Mouse (Mus musculus): ENCODE measurements around the gene Gpatch8. TPM values are rescaled to one million over a fixed set of nuclear protein-coding genes. Genes with fewer than 3 reads are reported as not detected.

The Gpatch8 gene
- polyA plus RNA-seq, 1 experiment, result 11.5 TPM

GRCm38 (mm10) chr11:102486733-102487386, 69.3 kb downstream of the Gpatch8 start:
- no peak for TF ChIP-seq GATA1 (IDR thresholded peaks at IDR 0.05; ENCODE audit: low read length)

GRCm38 (mm10) chr11:102481779-102482178, 74.4 kb downstream of the Gpatch8 start:
- TF ChIP-seq GATA1 (IDR thresholded peaks at IDR 0.05; ENCODE audit: low read length), result no peak

GRCm38 (mm10) chr11:102480897-102481296, 75.3 kb downstream of the Gpatch8 start:
- no peak for TF ChIP-seq GATA1 (IDR thresholded peaks at IDR 0.05; ENCODE audit: low read length)

GRCm38 (mm10) chr11:102480111-102480510, 76.1 kb downstream of the Gpatch8 start:
- no peak for TF ChIP-seq GATA1 (IDR thresholded peaks at IDR 0.05; ENCODE audit: low read length)

- no peak for TF ChIP-seq GATA1 (IDR thresholded peaks at IDR 0.05; ENCODE audit: low read length)
Measured at GRCm38 (mm10) chr11:102479581-102479980, 76.6 kb downstream of the Gpatch8 start.

- no peak for TF ChIP-seq GATA1 (IDR thresholded peaks at IDR 0.05; ENCODE audit: low read length)
Measured at GRCm38 (mm10) chr11:102478671-102479070, 77.5 kb downstream of the Gpatch8 start.

GRCm38 (mm10) chr11:102475027-102475426, 81.2 kb downstream of the Gpatch8 start:
- no peak for TF ChIP-seq GATA1 (IDR thresholded peaks at IDR 0.05; ENCODE audit: low read length)

- peak; percentile 34 for TF ChIP-seq GATA1 (IDR thresholded peaks at IDR 0.05; ENCODE audit: low read length)
Measured at GRCm38 (mm10) chr11:102469648-102470357, 86.4 kb downstream of the Gpatch8 start, which contains the start of gene Itga2b. Gene Itga2b (minus strand): TSS chr11:102470122.

- no peak for TF ChIP-seq GATA1 (IDR thresholded peaks at IDR 0.05; ENCODE audit: low read length)
Measured at GRCm38 (mm10) chr11:102467041-102467631, 89.1 kb downstream of the Gpatch8 start.

- no peak for TF ChIP-seq GATA1 (IDR thresholded peaks at IDR 0.05; ENCODE audit: low read length)
Measured at GRCm38 (mm10) chr11:102465713-102466436, 90.3 kb downstream of the Gpatch8 start.

- TF ChIP-seq GATA1 (IDR thresholded peaks at IDR 0.05; ENCODE audit: low read length), result no peak
Measured at GRCm38 (mm10) chr11:102464901-102465300, 91.3 kb downstream of the Gpatch8 start.

GRCm38 (mm10) chr11:102461764-102462163, 94.4 kb downstream of the Gpatch8 start:
- TF ChIP-seq GATA1 (IDR thresholded peaks at IDR 0.05; ENCODE audit: low read length), result no peak

GRCm38 (mm10) chr11:102460541-102460940, 95.7 kb downstream of the Gpatch8 start:
- TF ChIP-seq GATA1 (IDR thresholded peaks at IDR 0.05; ENCODE audit: low read length), result no peak

GRCm38 (mm10) chr11:102455740-102456396, 100.3 kb downstream of the Gpatch8 start:
- TF ChIP-seq GATA1 (IDR thresholded peaks at IDR 0.05; ENCODE audit: low read length), result no peak

GRCm38 (mm10) chr11:102453131-102453530, 103.1 kb downstream of the Gpatch8 start:
- no peak for TF ChIP-seq GATA1 (IDR thresholded peaks at IDR 0.05; ENCODE audit: low read length)

All from G1E-ER4 (cell line).